24 mouse cellular contexts compared by ENCODE assay signal in genomic region chr12:112540321-112540720, GRCm38 (mm10). TPM values are rescaled to one million over a fixed set of nuclear protein-coding genes. Genes with fewer than 3 reads are reported as not detected.
DNase-seq lines count a peak whose midpoint lies in the region; ATAC-seq lines count a peak whose summit lies in the region.
"Had no signal": no experiment of that assay in that cellular context is flagged by ENCODE, and none has a peak within 500 bp of the region (broad histone marks: within the 10 kb centered on the region; RNA-seq: fewer than 3 reads in every experiment).

No protein-coding gene starts in this region.

- peak overlapping the region; percentile 18; the same call in 1 of the 2 replicates for H3K27ac ChIP-seq in midbrain, embryonic 10.5 days (replicated peaks)
- H3K27ac ChIP-seq in midbrain, embryonic 11.5 days (ENCODE audit: low read depth, low read length) = no peak overlapping the region
- H3K27ac ChIP-seq in forebrain, embryonic 10.5 days = peak overlapping the region; percentile 86
- peak overlapping the region; percentile 94 for H3K27ac ChIP-seq in forebrain, embryonic 14.5 days (ENCODE audit: low read depth, low read length)
- no peak overlapping the region for H3K27ac ChIP-seq in kidney, embryonic 15.5 days
- H3K27ac ChIP-seq: embryonic facial prominence, embryonic 15.5 days; gastrocnemius, adult 2 months had no signal

- no peak overlapping the region for H3K4me2 ChIP-seq in midbrain, embryonic 11.5 days
- H3K4me2 ChIP-seq in forebrain, embryonic 14.5 days (ENCODE audit: low read length) = no peak overlapping the region
- H3K4me2 ChIP-seq in kidney, embryonic 15.5 days = no peak overlapping the region
- H3K4me2 ChIP-seq: embryonic facial prominence, embryonic 15.5 days; hindbrain, embryonic 13.5 days had no signal

- peaks cover 33% of the 10 kb centered on the region for H3K27me3 ChIP-seq in midbrain, embryonic 10.5 days (ENCODE audit: low read depth, poor library complexity, severe bottlenecking)
- H3K27me3 ChIP-seq in midbrain, embryonic 11.5 days (ENCODE audit: control insufficient read depth, insufficient read depth, low read length) = no peaks in the 10 kb centered on the region
- H3K27me3 ChIP-seq in forebrain, embryonic 10.5 days (ENCODE audit: poor library complexity, severe bottlenecking) = peaks cover 24% of the 10 kb centered on the region
- H3K27me3 ChIP-seq in forebrain, embryonic 14.5 days (replicated peaks; ENCODE audit: control insufficient read depth, insufficient read depth, low read length) = no peaks in the 10 kb centered on the region
- peaks cover 6% of the 10 kb centered on the region; the same call in 1 of the 2 replicates for H3K27me3 ChIP-seq in kidney, embryonic 15.5 days
- H3K27me3 ChIP-seq: embryonic facial prominence, embryonic 15.5 days had no signal

- no peaks in the 10 kb centered on the region for H3K9me3 ChIP-seq in midbrain, embryonic 10.5 days (replicated peaks)
- H3K9me3 ChIP-seq in midbrain, embryonic 11.5 days (ENCODE audit: control insufficient read depth, low read length) = no peaks in the 10 kb centered on the region
- no peaks in the 10 kb centered on the region for H3K9me3 ChIP-seq in forebrain, embryonic 10.5 days
- no peaks in the 10 kb centered on the region for H3K9me3 ChIP-seq in forebrain, embryonic 14.5 days (replicated peaks; ENCODE audit: control insufficient read depth, low read length)
- no peaks in the 10 kb centered on the region for H3K9me3 ChIP-seq in kidney, embryonic 15.5 days (replicated peaks)
- H3K9me3 ChIP-seq: embryonic facial prominence, embryonic 15.5 days; hindbrain, embryonic 13.5 days had no signal

- no peaks in the 10 kb centered on the region for H3K36me3 ChIP-seq in midbrain, embryonic 10.5 days
- no peaks in the 10 kb centered on the region for H3K36me3 ChIP-seq in midbrain, embryonic 11.5 days (ENCODE audit: control insufficient read depth, insufficient read depth, low read length)
- H3K36me3 ChIP-seq in forebrain, embryonic 10.5 days (replicated peaks) = no peaks in the 10 kb centered on the region
- H3K36me3 ChIP-seq in forebrain, embryonic 14.5 days (ENCODE audit: control insufficient read depth, insufficient read depth, low read length) = no peaks in the 10 kb centered on the region
- no peaks in the 10 kb centered on the region for H3K36me3 ChIP-seq in kidney, embryonic 15.5 days
- H3K36me3 ChIP-seq: embryonic facial prominence, embryonic 15.5 days; hindbrain, embryonic 13.5 days had no signal

- WGBS in midbrain, embryonic 10.5 days = 92% methylated on average over 12 of the region's 12 CpGs
- 90% methylated on average over 12 of the region's 12 CpGs for WGBS in midbrain, embryonic 11.5 days
- WGBS in forebrain, embryonic 10.5 days = 91% methylated on average over 12 of the region's 12 CpGs
- 85% methylated on average over 12 of the region's 12 CpGs for WGBS in forebrain, embryonic 14.5 days
- 92% methylated on average over 12 of the region's 12 CpGs for WGBS in kidney, embryonic 15.5 days

- no peak overlapping the region for H3K4me3 ChIP-seq in midbrain, embryonic 10.5 days
- no peak overlapping the region for H3K4me3 ChIP-seq in midbrain, embryonic 11.5 days (ENCODE audit: low read depth, low read length)
- H3K4me3 ChIP-seq in forebrain, embryonic 10.5 days = no peak overlapping the region
- no peak overlapping the region for H3K4me3 ChIP-seq in forebrain, embryonic 14.5 days (ENCODE audit: low read depth, low read length)
- H3K4me3 ChIP-seq in kidney, embryonic 15.5 days (replicated peaks) = no peak overlapping the region
- H3K4me3 ChIP-seq: embryonic facial prominence, embryonic 15.5 days; erythroblast, embryonic 14.5 days; gastrocnemius, adult 2 months; hindbrain, embryonic 13.5 days had no signal

- H3K4me1 ChIP-seq in midbrain, embryonic 10.5 days = peaks cover 54% of the 10 kb centered on the region
- H3K4me1 ChIP-seq in midbrain, embryonic 11.5 days (ENCODE audit: control insufficient read depth, insufficient read depth, low read length) = peaks cover 31% of the 10 kb centered on the region
- peaks cover 57% of the 10 kb centered on the region for H3K4me1 ChIP-seq in forebrain, embryonic 10.5 days
- H3K4me1 ChIP-seq in forebrain, embryonic 14.5 days (ENCODE audit: control insufficient read depth, insufficient read depth, low read length) = peaks cover 32% of the 10 kb centered on the region
- H3K4me1 ChIP-seq in kidney, embryonic 15.5 days = peaks cover 26% of the 10 kb centered on the region
- H3K4me1 ChIP-seq: embryonic facial prominence, embryonic 15.5 days had no signal

- DNase-seq in midbrain, embryonic 10.5 days (ENCODE audit: low spot score) = no peak
- no peak for DNase-seq in midbrain, embryonic 11.5 days (ENCODE audit: low spot score, missing footprints)
- no peak for DNase-seq in forebrain, embryonic 10.5 days (ENCODE audit: extremely low spot score, low spot score)
- peak; percentile 41 for DNase-seq in forebrain, embryonic 14.5 days (ENCODE audit: low spot score)
- DNase-seq in urinary bladder, postnatal 10 days (ENCODE audit: low spot score) = no peak
- DNase-seq in adrenal gland, adult 2 months = no peak
- DNase-seq: adrenal gland, postnatal 25 days; cerebellum, adult 2 months; cerebellum, postnatal 14 days; embryo, embryonic 11 days; gastrocnemius, adult 2 months; gastrocnemius, postnatal 25 days; heart, adult 11 months; heart, postnatal 10 days; heart, postnatal 4 days had no signal

- ATAC-seq in midbrain, embryonic 11.5 days (ENCODE audit: low FRiP score) = no peak
- no peak for ATAC-seq in forebrain, embryonic 14.5 days
- no peak for ATAC-seq in kidney, embryonic 15.5 days (replicated peaks; ENCODE audit: low FRiP score)
- ATAC-seq: activated CD4-positive, CD25-positive, alpha-beta regulatory T cell, adult 4 months; hindbrain, postnatal 0 days had no signal

- no peak overlapping the region for H3K9ac ChIP-seq in midbrain, embryonic 11.5 days (ENCODE audit: low read length)
- peak overlapping the region; percentile 40 for H3K9ac ChIP-seq in forebrain, embryonic 14.5 days (ENCODE audit: low read length)
- no peak overlapping the region for H3K9ac ChIP-seq in kidney, embryonic 15.5 days
- H3K9ac ChIP-seq: embryonic facial prominence, embryonic 15.5 days had no signal

RNA-seq across cellular contexts. Expression of gene Tmem179, which starts 23.8 kb away (rescaled TPM):
- 2.8 and 4.9 TPM in 2 replicates for polyA plus RNA-seq in midbrain, embryonic 10.5 days (2016; fragmentation: Nextera tagmentation; extraction: Ambion mirVana)
- 4.9 and 5.9 TPM in 2 replicates for polyA plus RNA-seq in midbrain, embryonic 11.5 days (2014; fragmentation: Nextera tagmentation; extraction: Ambion mirVana)
- 0.55 and 0.89 TPM in 2 replicates for polyA plus RNA-seq in forebrain, embryonic 10.5 days (2016; fragmentation: Nextera tagmentation; extraction: Ambion mirVana)
- polyA plus RNA-seq in forebrain, embryonic 14.5 days (2014; fragmentation: Nextera tagmentation; extraction: Ambion mirVana) = 40.0 and 49.0 TPM in 2 replicates
- 0.66 and 0.92 TPM in 2 replicates for polyA plus RNA-seq in kidney, embryonic 15.5 days (2015; fragmentation: Nextera tagmentation; extraction: Ambion mirVana)
- 10 to 100 TPM in 1 of 2 experiments, 1 to 10 TPM in 1; 2.7 to 10.5 TPM for total RNA-seq in adrenal gland, adult 2 months (2021)
- polyA plus RNA-seq in adrenal gland, adult 2 months (2012; rRNA removed) = 6.1 and 8.8 TPM in 2 replicates
- total RNA-seq: common myeloid progenitor, adult 5-6 weeks; gastrocnemius, adult 2 months; heart, postnatal 10 days had no signal
- polyA plus RNA-seq: activated CD4-positive, CD25-positive, alpha-beta regulatory T cell, adult 4 months; erythroblast, embryonic 14.5 days had no signal

RNA-seq across cellular contexts. Expression of gene Inf2, which starts 48.3 kb away (rescaled TPM):
- polyA plus RNA-seq in midbrain, embryonic 10.5 days (2016; fragmentation: Nextera tagmentation; extraction: Ambion mirVana) = 1.7 and 1.8 TPM in 2 replicates
- 1.2 and 1.4 TPM in 2 replicates for polyA plus RNA-seq in midbrain, embryonic 11.5 days (2014; fragmentation: Nextera tagmentation; extraction: Ambion mirVana)
- polyA plus RNA-seq in forebrain, embryonic 10.5 days (2016; fragmentation: Nextera tagmentation; extraction: Ambion mirVana) = 1.1 and 1.3 TPM in 2 replicates
- 2.6 and 2.9 TPM in 2 replicates for polyA plus RNA-seq in forebrain, embryonic 14.5 days (2014; fragmentation: Nextera tagmentation; extraction: Ambion mirVana)
- polyA plus RNA-seq in kidney, embryonic 15.5 days (2015; fragmentation: Nextera tagmentation; extraction: Ambion mirVana) = 3.8 and 4.8 TPM in 2 replicates
- total RNA-seq in adrenal gland, adult 2 months (2021) = 10 to 100 TPM; 20.7 to 40.6 TPM
- polyA plus RNA-seq in adrenal gland, adult 2 months (2012; rRNA removed) = 45.0 and 47.9 TPM in 2 replicates

RNA-seq across cellular contexts. Expression of gene A530016L24Rik, which starts 51.1 kb away (rescaled TPM):
- polyA plus RNA-seq in midbrain, embryonic 10.5 days (2016; fragmentation: Nextera tagmentation; extraction: Ambion mirVana) = not detected in 2 replicates
- polyA plus RNA-seq in midbrain, embryonic 11.5 days (2014; fragmentation: Nextera tagmentation; extraction: Ambion mirVana) = not detected in 2 replicates
- polyA plus RNA-seq in forebrain, embryonic 10.5 days (2016; fragmentation: Nextera tagmentation; extraction: Ambion mirVana) = not detected in 2 replicates
- polyA plus RNA-seq in forebrain, embryonic 14.5 days (2014; fragmentation: Nextera tagmentation; extraction: Ambion mirVana) = 0.09 and 0.12 TPM in 2 replicates
- polyA plus RNA-seq in kidney, embryonic 15.5 days (2015; fragmentation: Nextera tagmentation; extraction: Ambion mirVana) = 0.22 and 0.44 TPM in 2 replicates
- 10 to 100 TPM; 40.0 to 45.4 TPM for total RNA-seq in adrenal gland, adult 2 months (2021)
- polyA plus RNA-seq in adrenal gland, adult 2 months (2012; rRNA removed) = 61.5 and 92.3 TPM in 2 replicates
- total RNA-seq: common myeloid progenitor, adult 5-6 weeks; hindbrain, postnatal 0 days; MEL had no signal
- polyA plus RNA-seq: activated CD4-positive, CD25-positive, alpha-beta regulatory T cell, adult 4 months; embryonic facial prominence, embryonic 11.5 days had no signal

Comparison
In these comparisons a context has a peak if more than half of its experiments do, and no peak if none do; other contexts are left out.
1. H3K27ac ChIP-seq: peak in midbrain, embryonic 10.5 days (single experiment), forebrain, embryonic 10.5 days (single experiment) and forebrain, embryonic 14.5 days (single experiment); none in midbrain, embryonic 11.5 days (single experiment) and kidney, embryonic 15.5 days (single experiment).
2. RNA of gene A530016L24Rik, which starts 51.1 kb away (polyA plus RNA-seq): 61.5 to 92.3 TPM in adrenal gland, adult 2 months; 0.22 to 0.44 TPM in kidney, embryonic 15.5 days, 0.09 to 0.12 TPM in forebrain, embryonic 14.5 days, not detected in midbrain, embryonic 10.5 days, not detected in midbrain, embryonic 11.5 days and not detected in forebrain, embryonic 10.5 days; every median in the first group is over 10 times any median in the second.